ENCODE assay signal across 25 mouse cellular contexts in genomic region chr10:34249594-34249993, GRCm38 (mm10). TPM values are rescaled to one million over a fixed set of nuclear protein-coding genes. Genes with fewer than 3 reads are reported as not detected.
DNase-seq lines count a peak whose midpoint lies in the region; ATAC-seq and TF ChIP-seq lines count a peak whose summit lies in the region.
"Had no signal": no experiment of that assay in that cellular context is flagged by ENCODE, and none has a peak within 500 bp of the region (broad histone marks: within the 10 kb centered on the region; RNA-seq: fewer than 3 reads in every experiment).

No protein-coding gene starts in this region.

- DNase-seq in lung, postnatal 0 days (ENCODE audit: low spot score) = peak; percentile 35
- DNase-seq in lung, adult 18-20 months = no peak
- no peak for DNase-seq in gastrocnemius, postnatal 25 days
- no peak for DNase-seq in kidney, adult 9 months
- no peak for DNase-seq in urinary bladder, adult 2 months (ENCODE audit: low spot score)
- DNase-seq: adrenal gland, postnatal 14 days; cerebellum, postnatal 10 days; forebrain, postnatal 0 days; gastrocnemius, postnatal 36 days; kidney, postnatal 25 days; lung, postnatal 10 days; right cerebral cortex, adult 18-20 months; thymus, adult 2 months; thymus, postnatal 4 days had no signal

- H3K36me3 ChIP-seq in lung, postnatal 0 days (ENCODE audit: insufficient read depth, low read length) = no peaks in the 10 kb centered on the region
- H3K36me3 ChIP-seq: forebrain, embryonic 10.5 days; heart, embryonic 10.5 days; hindbrain, embryonic 10.5 days; intestine, embryonic 15.5 days; limb, embryonic 13.5 days; liver, embryonic 15.5 days; neural tube, embryonic 15.5 days had no signal

- no peak overlapping the region for H3K4me2 ChIP-seq in lung, postnatal 0 days (replicated peaks; ENCODE audit: low read depth, low read length)
- H3K4me2 ChIP-seq: intestine, embryonic 15.5 days; limb, embryonic 13.5 days; liver, embryonic 15.5 days; neural tube, embryonic 15.5 days had no signal

- H3K27ac ChIP-seq in lung, postnatal 0 days (ENCODE audit: low read length) = no peak overlapping the region
- H3K27ac ChIP-seq in bone marrow macrophage, adult 2 months (ENCODE audit: insufficient read depth, low read depth, low read length) = peak overlapping the region; percentile 84; the same call in 1 of the 2 replicates
- H3K27ac ChIP-seq: forebrain, embryonic 10.5 days; heart, embryonic 10.5 days; hindbrain, embryonic 10.5 days; intestine, embryonic 15.5 days; limb, embryonic 13.5 days; liver, embryonic 15.5 days; neural tube, embryonic 15.5 days; stomach, postnatal 0 days had no signal

- 30% methylated on average over 2 of the region's 2 CpGs for WGBS in lung, postnatal 0 days

- ATAC-seq in lung, postnatal 0 days = no peak
- peak; percentile 94 for ATAC-seq in megakaryocyte, adult 5-6 weeks (ENCODE audit: poor library complexity, severe bottlenecking)
- ATAC-seq: forebrain, postnatal 0 days; hindbrain, embryonic 16.5 days; intestine, embryonic 15.5 days had no signal

- no peaks in the 10 kb centered on the region for H3K27me3 ChIP-seq in lung, postnatal 0 days (replicated peaks; ENCODE audit: insufficient read depth, low read length)
- H3K27me3 ChIP-seq: intestine, embryonic 15.5 days; limb, embryonic 13.5 days; liver, embryonic 15.5 days; neural tube, embryonic 15.5 days had no signal

- TF ChIP-seq POLR2A in bone marrow macrophage, adult 2 months (IDR thresholded peaks at IDR 0.05; ENCODE audit: borderline replicate concordance, low read depth, low read length) = no peak

- H3K4me1 ChIP-seq in lung, postnatal 0 days (ENCODE audit: insufficient read depth, low read depth, low read length) = no peaks in the 10 kb centered on the region; the same call in 1 of the 2 replicates
- H3K4me1 ChIP-seq in bone marrow macrophage, adult 2 months (ENCODE audit: control insufficient read depth, insufficient read depth, low read length) = peaks cover 49% of the 10 kb centered on the region
- H3K4me1 ChIP-seq: heart, embryonic 10.5 days; intestine, embryonic 15.5 days; limb, embryonic 13.5 days; liver, embryonic 15.5 days; neural tube, embryonic 15.5 days had no signal

- H3K9me3 ChIP-seq in lung, postnatal 0 days (ENCODE audit: low read length) = no peaks in the 10 kb centered on the region
- H3K9me3 ChIP-seq: forebrain, embryonic 10.5 days; heart, embryonic 10.5 days; hindbrain, embryonic 10.5 days; intestine, embryonic 15.5 days; limb, embryonic 13.5 days; liver, embryonic 15.5 days; neural tube, embryonic 15.5 days had no signal

- no peak for TF ChIP-seq EP300 in lung, postnatal 0 days (IDR thresholded peaks at IDR 0.05)

- TF ChIP-seq CTCF in lung, postnatal 0 days (IDR thresholded peaks at IDR 0.05) = no peak
- no peak for TF ChIP-seq CTCF in bone marrow macrophage, adult 2 months (IDR thresholded peaks at IDR 0.05; ENCODE audit: low read depth, low read length)

- no peak overlapping the region for H3K4me3 ChIP-seq in lung, postnatal 0 days (ENCODE audit: low read depth, low read length)
- H3K4me3 ChIP-seq in bone marrow macrophage, adult 2 months (ENCODE audit: insufficient read depth, low read length) = no peak overlapping the region
- H3K4me3 ChIP-seq: forebrain, embryonic 10.5 days; heart, embryonic 10.5 days; hindbrain, embryonic 10.5 days; intestine, embryonic 15.5 days; limb, embryonic 13.5 days; liver, embryonic 15.5 days; neural tube, embryonic 15.5 days had no signal

- H3K9ac ChIP-seq in lung, postnatal 0 days (replicated peaks; ENCODE audit: low read depth) = no peak overlapping the region
- H3K9ac ChIP-seq: forebrain, postnatal 0 days; intestine, embryonic 15.5 days; limb, embryonic 13.5 days; liver, embryonic 15.5 days; neural tube, embryonic 15.5 days had no signal

RNA-seq across cellular contexts. Expression of gene Tspyl1, which starts 32.4 kb away (rescaled TPM):
- 73.3 and 79.6 TPM in 2 replicates for polyA plus RNA-seq in lung, postnatal 0 days (2015; fragmentation: Nextera tagmentation; extraction: Ambion mirVana)
- 74.2 and 74.4 TPM in 2 replicates for polyA plus RNA-seq in bone marrow macrophage, adult 2 months (2012; ENCODE audit: insufficient read depth, insufficient read length, missing spikeins)
- total RNA-seq in megakaryocyte, adult 5-6 weeks (2015) = 46.6 and 50.1 TPM in 2 replicates
- 52.3 and 60.5 TPM in 2 replicates for total RNA-seq in megakaryocyte, adult 5-6 weeks (2017)
- 10 to 100 TPM; 45.0 to 47.0 TPM for total RNA-seq in gastrocnemius, postnatal 25 days (2021)
- polyA plus RNA-seq in urinary bladder, adult 2 months (2012; rRNA removed) = 52.8 and 58.2 TPM in 2 replicates

RNA-seq across cellular contexts. Expression of gene Dse, which starts 42.1 kb away (rescaled TPM):
- 15.4 and 17.0 TPM in 2 replicates for polyA plus RNA-seq in lung, postnatal 0 days (2015; fragmentation: Nextera tagmentation; extraction: Ambion mirVana)
- 91.2 and 104 TPM in 2 replicates for polyA plus RNA-seq in bone marrow macrophage, adult 2 months (2012; ENCODE audit: insufficient read depth, insufficient read length, missing spikeins)
- total RNA-seq in megakaryocyte, adult 5-6 weeks (2015) = 21.7 and 26.5 TPM in 2 replicates
- 28.5 and 32.6 TPM in 2 replicates for total RNA-seq in megakaryocyte, adult 5-6 weeks (2017)
- total RNA-seq in gastrocnemius, postnatal 25 days (2021) = 1 to 10 TPM; 5.2 to 5.4 TPM
- 15.9 and 17.6 TPM in 2 replicates for polyA plus RNA-seq in urinary bladder, adult 2 months (2012; rRNA removed)

RNA-seq across cellular contexts. Expression of gene Tspyl4, which starts 47.6 kb away (rescaled TPM):
- polyA plus RNA-seq in lung, postnatal 0 days (2015; fragmentation: Nextera tagmentation; extraction: Ambion mirVana) = 7.7 and 9.7 TPM in 2 replicates
- polyA plus RNA-seq in bone marrow macrophage, adult 2 months (2012; ENCODE audit: insufficient read depth, insufficient read length, missing spikeins) = 8.2 and 10.6 TPM in 2 replicates
- 1.6 and 2.6 TPM in 2 replicates for total RNA-seq in megakaryocyte, adult 5-6 weeks (2015)
- 1.4 and 2.6 TPM in 2 replicates for total RNA-seq in megakaryocyte, adult 5-6 weeks (2017)
- total RNA-seq in gastrocnemius, postnatal 25 days (2021) = 1 to 10 TPM; 1.1 to 1.2 TPM
- polyA plus RNA-seq in urinary bladder, adult 2 months (2012; rRNA removed) = 11.1 and 15.2 TPM in 2 replicates
